Mouse (Mus musculus): ENCODE results near the gene Smdt1. TPM values are rescaled to one million over a fixed set of nuclear protein-coding genes. Genes with fewer than 3 reads are reported as not detected.
A peak's percentile ranks its signal among the peaks of the same experiment; 100 is the strongest.

The Smdt1 gene
- polyA plus RNA-seq (2015; fragmentation: Nextera tagmentation; extraction: Ambion mirVana) = 317 and 322 TPM in 2 replicates

DNA sequence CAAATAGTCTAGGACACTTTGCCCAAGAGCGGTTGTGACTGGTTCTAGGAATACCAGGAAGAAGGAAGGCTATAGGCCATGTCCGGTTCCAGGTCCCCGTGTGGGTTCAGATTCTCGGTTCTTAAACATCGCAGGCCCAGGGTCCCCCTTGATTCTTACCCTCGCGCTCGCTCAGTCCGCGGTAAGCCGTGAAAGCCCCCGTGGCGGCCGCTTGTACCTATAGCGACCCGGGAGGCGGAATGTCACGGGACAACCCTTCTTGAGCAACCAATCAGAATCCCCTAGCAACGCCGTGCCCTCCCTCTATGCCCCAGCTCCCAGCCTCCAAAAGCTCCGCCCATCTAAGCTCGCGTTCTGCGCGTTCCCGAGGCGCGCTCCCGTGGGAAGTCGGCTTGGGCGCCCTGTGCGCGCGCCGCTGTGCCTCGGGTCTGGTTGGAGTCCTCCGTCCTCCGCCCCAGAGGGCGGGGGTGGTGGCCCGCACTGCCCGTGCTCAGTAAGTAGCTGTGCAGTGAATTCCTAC lies at the start of gene Smdt1, which contains the start of the genes Naga and Pheta2:
Smdt1 (plus strand) TSS at position 367 of the 520 bp plus-strand sequence.
Naga (minus strand) TSS at position 333 of the 520 bp plus-strand sequence.
Pheta2 (plus strand) TSS at position 350 of the 520 bp plus-strand sequence.
- peak; percentile 98 for DNase-seq (ENCODE audit: low spot score)

DNA sequence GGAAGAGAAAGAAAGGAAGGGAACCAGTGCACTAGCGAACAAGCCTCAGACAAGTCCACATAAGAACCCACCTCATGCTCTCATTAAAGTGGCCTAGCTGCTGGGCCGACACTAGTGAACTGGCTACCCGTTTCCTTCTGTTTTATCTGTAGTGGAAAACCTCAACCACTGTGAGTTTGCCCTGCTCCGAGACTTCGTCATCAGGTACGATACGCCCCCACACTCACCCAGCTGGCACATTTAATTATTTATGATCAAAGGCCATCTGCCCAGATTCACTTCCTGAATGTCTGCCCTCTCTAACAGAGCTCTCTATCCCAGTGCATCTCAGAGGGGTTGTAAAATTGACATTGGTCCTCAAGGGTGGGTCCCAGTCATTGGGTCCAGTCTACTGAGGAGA lies 48.5 kb upstream of the Smdt1 start:
- DNase-seq (ENCODE audit: low spot score) = no peak

DNA sequence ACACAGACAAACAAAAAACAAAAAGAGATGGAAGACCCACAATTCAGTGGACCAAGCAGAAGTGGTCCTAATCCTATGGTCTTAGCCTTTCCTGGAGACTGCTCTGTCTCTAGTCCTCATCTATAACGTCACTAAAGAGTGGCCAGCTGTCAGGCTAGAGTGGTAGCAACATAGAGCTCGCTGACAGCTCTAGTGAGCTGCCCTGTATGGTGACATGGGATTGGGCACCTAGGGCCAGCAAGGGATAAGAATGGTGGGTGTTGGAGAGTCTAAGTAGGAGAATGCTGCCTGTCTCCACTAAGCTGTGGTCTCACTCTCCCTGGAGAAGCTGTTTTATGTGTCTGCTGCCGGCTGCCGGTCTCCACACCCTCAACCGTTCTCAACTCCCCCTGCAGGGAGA lies 45.9 kb upstream of the Smdt1 start:
- DNase-seq (ENCODE audit: low spot score) = no peak

DNA sequence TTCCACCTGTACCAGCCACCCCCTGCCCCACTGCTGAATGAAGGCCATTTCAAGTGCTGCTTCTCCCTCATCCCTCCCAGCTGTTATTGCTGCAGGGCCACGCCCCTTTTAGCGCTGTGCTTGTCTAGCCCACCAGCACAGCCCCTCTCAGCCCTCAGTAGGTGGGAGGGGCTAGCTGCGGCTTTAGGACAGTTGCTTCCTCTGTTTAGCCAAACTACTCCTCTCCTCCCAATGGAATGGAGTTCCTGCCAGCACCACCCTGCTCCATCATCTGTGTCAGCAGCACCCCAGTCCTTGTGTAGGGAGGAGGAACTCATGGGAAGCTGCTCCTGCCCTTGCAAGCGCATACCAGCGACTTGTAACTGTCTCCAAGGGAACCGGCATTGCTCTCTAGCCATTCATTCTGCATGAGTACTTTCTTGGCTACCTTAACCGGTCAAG lies 45.5 kb upstream of the Smdt1 start:
- DNase-seq (ENCODE audit: low spot score) = no peak

DNA sequence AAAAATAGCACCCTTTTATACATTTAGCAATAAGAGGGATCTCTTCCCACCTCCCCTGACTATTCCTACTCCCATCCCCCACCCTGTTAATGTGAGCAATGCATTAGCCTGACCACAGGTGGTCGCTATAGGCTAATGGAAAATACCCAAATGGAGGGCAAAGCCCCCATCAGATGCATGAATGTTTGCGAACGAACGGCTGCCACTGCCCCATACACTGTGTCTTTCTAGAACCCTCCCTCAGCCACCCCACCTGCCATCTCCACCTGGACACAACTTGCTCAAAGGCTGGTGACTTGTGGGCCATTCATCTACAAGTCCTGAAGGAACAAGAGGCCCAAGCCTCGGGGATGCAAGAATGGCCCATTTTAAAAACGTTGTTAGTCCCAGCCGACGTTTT lies 44.7 kb upstream of the Smdt1 start:
- peak; percentile 15 for DNase-seq (ENCODE audit: low spot score)

DNA sequence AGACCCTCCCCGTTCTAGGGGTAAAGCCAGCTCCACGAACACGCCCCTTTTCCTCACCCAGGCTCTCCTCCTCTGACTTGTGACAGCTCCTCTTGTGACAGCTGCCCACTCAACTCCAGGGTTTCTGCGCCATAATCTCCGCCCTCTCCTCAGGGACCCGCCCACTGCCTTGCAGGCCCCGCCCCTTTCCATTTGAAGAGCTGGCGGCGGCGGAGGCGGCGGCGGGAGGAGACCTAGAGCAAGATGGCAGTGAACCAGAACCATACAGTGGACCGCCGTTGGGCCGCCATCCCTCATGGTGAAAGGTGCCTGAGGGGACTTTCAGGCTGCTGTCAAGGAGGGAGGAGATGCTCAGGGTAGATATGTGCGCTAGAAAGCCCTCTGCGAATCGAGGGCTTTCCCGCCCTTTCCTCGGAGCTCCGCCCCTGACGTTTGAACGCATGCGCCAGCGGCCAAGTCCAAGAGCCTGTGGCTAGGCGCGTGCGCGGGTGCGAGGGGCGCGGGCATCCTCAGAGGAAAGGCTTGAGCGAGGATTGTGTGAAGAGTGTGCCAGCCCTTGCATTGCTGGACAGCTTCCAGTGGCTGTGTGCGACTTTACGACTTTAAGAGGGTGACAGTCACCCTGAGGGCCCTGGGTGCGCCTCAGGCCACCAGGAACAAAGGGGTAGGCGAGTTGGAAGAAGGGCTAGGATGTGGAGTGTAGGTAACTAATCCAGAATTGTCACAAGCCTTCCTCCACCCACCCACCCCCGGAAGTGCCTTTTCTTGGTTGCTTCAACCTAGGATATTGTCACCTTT lies 39.8 kb upstream of the Smdt1 start, which contains the start of gene Wbp2nl:
Wbp2nl (plus strand) TSS at position 191 of the 798 bp plus-strand sequence.
- DNase-seq (ENCODE audit: low spot score) = no peak

DNA sequence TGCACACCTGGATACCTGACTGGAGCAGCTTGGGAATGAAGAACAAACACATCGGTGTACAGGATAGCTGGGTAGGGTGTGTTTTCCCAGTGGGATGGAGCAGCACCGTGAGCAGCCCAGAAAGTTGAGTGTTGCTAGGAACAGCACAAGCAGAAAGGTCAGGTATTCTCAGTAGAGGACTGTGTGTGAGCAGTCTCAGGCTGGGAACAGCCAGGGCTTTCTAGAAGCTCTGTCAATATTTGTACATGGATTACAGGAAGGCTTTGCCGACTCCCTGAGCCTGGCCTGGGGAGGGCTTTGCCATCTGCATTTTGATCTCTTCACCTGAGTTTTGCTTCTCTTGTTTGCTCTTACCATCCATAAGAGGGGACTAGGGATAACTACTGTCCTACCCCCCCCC lies 31.7 kb upstream of the Smdt1 start:
- DNase-seq (ENCODE audit: low spot score) = no peak

DNA sequence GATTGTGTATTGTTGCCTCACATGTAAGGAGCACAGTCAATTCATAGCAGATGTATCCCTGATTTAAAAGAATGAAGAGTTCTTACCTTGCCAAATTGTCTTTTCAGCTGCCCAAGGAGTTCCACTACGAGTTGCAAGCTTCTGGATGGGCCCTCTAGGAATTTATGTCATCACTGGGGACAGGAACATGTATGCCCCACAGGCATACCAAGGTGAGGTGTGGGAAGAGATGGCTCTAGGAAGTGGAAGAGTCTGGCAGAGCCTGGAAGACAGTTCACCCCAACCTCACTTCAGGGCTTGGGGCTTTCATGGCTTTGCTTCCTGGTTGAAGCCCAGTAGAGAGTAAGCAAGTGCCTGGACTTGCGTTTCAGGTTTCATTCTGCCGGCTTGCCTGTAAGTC lies 30.3 kb upstream of the Smdt1 start:
- DNase-seq (ENCODE audit: low spot score) = no peak

DNA sequence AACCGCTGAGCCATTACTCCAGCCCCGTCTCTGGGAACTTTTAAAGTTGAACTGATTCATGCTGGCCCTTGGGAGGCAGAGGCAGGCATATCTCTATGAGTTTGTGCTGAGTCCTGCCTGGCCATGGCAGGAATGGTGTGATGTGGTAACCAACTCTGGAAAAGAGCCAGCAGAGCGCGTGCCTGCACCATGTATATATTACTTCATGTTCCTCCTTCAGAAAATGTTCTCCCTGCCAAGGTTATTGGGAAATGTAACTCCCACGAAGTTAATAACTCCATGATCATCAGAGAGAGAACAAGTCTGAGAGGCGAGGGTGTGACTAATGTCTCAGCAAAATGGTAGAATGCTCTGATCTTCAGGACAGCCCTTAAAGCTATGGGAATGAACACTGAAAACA lies 20.9 kb upstream of the Smdt1 start:
- no peak for DNase-seq (ENCODE audit: low spot score)

DNA sequence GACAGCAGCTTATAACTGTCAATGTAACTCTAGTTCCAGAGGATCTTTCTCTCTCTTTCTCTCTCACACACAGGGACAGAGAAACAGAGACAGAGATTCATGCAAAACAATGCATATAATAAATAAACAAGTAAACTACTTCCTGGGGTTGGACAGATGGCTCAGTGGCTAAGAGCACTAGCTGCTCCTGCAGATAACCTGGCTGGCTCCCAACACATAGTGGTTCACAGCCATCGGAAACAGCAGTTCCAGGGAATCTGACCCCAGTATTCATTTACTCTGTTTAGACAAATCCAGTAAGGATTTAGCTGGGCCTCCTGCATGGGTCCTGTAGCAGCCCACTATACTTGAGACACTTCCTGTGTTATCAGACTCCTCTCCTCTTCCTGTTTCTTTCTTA lies 19.1 kb upstream of the Smdt1 start:
- no peak for DNase-seq (ENCODE audit: low spot score)

DNA sequence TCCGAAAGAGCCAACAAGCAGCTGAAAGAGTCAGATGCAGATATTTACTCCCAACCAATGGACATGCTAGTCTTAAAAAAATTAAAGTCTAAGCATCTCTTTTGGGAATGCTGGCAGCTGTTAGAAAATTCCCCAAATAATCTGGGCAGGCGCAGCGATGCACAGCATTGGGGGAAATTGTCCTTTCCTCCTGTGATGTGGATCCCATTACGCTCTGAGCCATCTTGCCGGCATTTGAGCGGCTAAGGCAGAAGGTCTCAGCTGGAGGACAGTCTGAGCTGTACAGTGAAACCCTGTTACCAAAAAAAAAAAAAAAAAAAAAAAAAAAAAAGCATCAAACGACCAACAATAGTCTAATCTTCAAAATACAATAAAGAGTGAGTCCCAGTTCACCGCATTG lies 16.6 kb upstream of the Smdt1 start:
- DNase-seq (ENCODE audit: low spot score) = no peak

DNA sequence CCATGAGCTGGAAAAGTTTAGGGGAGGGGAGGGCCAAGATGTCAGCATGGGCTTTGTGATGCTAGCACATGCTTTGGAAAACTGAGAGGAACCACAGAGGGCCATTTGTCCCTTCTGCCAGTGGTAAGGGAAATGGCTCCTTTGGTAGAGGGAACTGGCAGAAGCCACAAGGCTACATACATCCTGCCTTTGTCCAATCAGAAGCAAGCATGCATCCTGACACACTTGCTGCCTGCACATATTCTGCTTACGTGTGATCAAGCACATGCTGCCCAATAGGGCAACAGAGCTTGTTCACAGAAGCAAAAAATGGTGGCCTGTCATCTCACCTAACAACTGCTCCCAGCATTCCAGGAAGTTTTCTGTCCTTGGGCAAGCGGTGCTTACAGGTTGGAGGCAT lies 13.4 kb upstream of the Smdt1 start:
- DNase-seq (ENCODE audit: low spot score) = peak; percentile 53

DNA sequence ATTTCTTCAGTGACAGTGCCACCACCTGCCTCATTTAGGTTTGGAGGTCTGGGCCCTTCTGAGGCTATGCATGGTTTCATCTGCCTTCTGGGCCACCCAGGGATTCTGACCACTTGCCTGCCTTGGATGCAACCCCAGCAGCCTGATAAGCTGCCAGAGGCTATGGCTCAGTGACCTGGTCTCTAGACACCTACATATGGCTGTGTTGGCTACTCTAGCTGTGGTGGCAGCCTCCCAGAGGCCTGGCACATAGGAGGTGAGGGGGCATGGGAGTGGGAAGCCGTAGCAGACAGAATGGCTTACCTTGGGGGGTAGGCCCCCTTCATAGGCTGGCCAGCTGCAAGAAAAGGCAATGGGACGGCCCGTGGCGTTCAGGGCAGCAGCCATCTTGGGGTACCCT lies 3.6 kb upstream of the Smdt1 start:
- DNase-seq (ENCODE audit: low spot score) = no peak

DNA sequence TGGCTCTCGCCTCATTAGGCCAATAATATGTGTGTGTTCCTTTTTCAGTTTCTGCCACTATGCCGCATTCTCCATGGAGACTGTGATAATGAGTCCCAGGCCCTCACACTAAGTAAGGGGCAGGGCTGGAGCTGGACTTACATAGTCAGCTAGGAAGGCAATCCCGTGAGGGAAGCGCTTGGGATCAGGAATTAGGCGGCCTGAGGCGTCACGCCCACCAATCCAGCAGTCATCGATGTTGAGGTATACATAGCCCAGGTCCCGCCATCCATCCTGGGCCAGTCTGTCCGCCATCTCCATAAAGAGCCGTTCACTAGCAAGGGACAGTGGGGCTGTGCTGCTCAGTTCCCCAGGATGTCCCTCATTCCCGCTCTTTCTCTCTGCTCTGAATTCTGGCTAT lies 2.1 kb upstream of the Smdt1 start:
- DNase-seq (ENCODE audit: low spot score) = no peak

DNA sequence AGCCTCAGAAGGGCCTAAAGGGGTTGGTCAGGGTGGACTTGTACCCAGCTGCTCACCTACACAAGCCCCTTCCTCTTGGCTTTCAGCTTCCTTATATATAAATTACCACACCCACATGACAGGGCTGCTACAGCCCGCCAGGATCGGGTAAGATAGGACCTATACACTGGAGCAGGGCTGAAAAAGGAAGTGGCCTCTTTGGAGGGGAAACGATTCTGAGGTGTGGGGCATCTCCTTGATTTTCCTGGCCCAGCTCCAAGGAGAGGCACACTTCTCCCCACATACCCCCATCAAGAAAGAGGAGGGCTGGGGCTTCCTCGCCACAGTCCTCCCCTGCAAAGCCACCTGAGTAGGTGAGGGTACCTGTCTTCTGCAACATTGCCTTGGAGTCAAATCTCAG lies 884 bp upstream of the Smdt1 start:
- no peak for DNase-seq (ENCODE audit: low spot score)

DNA sequence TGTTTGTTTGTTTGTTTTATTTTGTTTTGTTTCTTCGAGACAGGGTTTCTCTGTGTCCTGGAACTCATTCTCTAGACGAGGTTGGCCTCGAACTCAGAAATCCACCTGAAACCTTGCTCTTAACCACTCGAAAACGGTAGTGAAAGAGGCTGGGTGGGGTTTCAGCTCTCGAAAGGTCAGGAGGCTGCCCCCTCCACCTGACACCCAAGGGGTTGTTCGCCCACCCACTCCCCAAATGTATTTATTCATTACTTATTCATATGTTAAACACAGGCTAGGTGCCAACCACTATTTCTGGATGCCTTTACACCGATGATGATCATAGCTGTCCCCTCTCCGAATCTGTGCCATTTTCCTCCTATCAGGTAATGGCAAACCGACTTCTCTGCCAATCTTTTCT lies 391 bp downstream of the Smdt1 start:
- DNase-seq (ENCODE audit: low spot score) = no peak

DNA sequence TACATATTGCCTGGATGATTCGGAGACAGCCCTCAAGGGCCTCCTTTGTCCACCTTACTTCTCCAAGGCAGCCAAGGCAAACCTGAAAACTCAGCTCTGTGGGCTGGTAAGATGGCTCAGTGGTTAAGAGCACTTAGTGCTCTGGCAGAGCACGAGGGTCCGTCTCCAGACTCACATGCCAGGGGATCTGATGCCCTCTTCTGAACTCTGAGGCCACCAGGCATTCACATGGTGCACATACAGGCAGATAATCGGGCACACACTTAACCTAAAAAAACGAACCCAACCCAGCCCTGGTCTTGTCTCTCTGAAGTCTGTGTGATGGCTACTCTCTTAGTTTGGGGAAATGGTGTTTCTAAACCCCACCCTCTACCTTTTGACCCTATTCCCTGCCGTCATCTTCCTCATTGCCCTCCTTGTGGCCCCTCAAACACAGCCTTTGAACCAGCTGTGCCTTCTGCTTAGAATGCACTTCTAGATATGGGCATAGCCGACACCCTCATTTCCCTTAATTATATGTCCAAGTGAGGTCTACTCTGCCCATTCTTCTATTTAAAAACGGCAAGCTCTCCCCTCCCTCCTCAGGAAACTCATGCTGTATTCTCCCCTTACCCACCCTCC lies 985 bp downstream of the Smdt1 start:
- no peak for DNase-seq (ENCODE audit: low spot score)

DNA sequence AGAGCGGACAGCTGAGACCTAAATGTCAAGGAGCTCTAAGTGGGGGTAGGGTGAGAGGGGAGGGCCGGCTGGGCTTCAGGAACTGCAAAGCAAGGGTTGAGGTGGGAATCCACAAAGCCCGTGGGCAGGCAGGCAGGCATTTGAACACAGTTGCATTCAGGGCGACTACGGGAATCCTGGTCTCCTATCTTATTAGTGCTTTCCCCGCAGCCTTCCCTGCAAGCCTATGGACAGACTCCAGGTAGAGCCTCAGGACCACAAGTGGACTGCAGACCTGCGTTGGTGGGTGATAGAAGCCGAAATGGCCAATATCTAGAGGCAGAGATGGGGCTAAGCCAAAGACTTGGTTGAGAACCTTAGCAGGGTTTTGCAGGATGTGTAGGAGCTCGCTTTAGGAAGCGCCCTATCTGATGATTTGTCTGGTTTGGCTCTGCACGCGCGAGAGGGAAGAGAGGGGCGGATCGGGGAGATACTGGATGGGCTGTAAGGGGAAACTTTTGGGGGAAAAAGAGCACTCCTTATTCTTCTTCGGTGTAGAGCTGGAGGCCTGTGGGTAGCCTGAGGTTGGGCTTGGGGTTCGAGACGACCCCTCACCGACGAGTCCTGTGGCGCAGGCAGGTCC lies 1.8 kb downstream of the Smdt1 start:
- DNase-seq (ENCODE audit: low spot score) = no peak

DNA sequence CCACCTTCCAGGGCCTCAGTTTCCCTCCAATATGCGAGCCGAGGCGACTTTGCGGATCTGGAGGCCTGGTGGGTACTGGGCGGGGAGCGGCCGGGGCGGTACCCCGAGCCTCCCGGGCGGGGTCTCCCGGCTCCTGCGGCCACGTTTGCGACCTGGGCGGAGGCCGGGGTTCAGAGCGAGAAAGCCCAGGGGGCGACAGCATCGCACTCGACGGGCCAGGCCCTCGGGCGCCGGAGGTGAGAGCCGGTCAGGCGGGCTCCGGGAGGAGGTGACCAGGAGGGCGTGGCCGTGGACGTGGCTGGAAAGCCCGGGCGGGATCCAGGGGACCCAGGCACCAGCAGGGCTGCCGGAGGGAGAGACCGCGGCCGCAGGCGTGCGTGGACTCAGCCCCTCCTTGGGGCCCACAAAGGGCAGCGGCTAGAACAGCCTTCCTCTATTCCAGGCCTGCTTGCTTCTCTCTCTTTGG lies 2.3 kb downstream of the Smdt1 start:
- DNase-seq (ENCODE audit: low spot score) = no peak

DNA sequence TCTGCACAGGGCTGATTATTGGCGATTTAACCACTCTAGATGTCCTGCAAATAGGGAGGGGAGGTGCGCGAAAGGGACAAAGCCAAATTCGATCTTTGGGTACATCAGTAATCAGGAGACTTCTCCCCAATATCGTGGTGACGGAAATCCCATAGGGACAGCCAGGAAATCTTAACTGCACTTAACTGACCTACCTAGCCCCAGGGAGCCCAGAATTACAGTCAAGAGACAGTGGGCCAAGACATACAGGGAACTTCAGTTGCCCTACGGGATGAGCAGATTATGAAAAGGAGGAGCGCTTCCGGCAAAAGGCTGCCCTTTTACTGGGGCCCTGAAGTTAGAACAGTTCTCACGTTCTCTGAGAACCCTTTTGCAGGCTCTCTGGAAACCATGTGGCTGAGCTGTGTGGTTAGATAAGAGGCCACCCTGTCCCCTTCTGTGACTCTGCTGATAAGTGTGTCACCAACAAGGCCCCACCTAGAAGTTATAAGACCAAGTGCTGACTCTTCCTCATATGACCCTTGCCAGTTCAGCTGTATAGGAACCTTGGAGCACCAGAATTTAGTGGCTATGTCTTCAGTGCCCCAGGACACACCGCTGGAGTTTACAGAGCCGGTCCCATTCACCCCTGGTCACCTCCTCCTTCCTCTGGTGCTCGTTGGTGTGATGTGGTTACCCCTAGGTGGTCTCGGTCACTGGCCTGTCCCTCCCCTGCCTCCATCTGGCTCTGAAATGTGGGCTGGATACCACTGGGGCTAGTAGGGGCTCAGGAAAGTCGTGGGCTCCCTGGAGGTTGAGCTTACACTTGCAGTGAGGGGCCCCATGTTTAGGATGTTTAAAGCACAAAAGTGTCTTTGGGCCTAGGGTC lies 3.1 kb downstream of the Smdt1 start:
- DNase-seq (ENCODE audit: low spot score) = peak; percentile 60

DNA sequence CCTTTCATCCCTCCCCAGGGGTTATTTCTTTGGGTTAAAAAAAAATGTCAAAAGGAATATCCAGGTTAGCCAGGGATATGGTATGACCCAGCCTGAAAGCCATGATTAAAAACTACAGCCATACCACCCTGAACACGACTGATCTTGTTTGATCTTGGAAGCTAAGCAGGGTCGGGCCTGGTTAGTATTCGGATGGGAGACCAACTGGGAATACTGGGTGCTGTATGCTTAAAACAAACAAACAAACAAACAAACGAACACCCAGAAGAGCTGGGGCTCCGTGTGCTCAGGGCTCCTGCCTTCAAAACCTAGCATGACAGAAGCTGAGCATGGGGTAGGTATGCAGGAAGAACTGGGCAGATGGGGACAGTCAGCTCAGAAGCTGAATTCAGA lies 3.8 kb downstream of the Smdt1 start:
- no peak for DNase-seq (ENCODE audit: low spot score)

All from thymus, postnatal 0 days (tissue).